Mouse (Mus musculus) forebrain, embryonic 16.5 days (tissue): ENCODE data around the gene Ccdc73. TPM values are rescaled to one million over a fixed set of nuclear protein-coding genes. Genes with fewer than 3 reads are reported as not detected.
"Not testable (repeated sequence)": the region's sequence is repeated elsewhere in the genome, so short reads cannot be mapped to it uniquely, and the experiment has no call there.

Experiments
- ATAC-seq: fragments of 200-750 bp; cut with Nextera tagmentation; 2 replicates; pipeline ENCODE4 v1.8.0; 2017; ENCODE audit warnings: mild to moderate bottlenecking, moderate library complexity
- H3K27ac ChIP-seq: fragments of 300-500 bp; sonication (generic); 2 replicates; pipeline ENCODE4 v1.5.1; 2014; ENCODE audit warnings: low read length, control low read depth
- H3K27me3 ChIP-seq: fragments of 300-500 bp; sonication (generic); replicated peaks from 2 replicates; pipeline ENCODE4 v1.6.1; 2014; ENCODE audit warnings: low read length; ENCODE audit not compliant: control insufficient read depth, insufficient read depth
- H3K36me3 ChIP-seq: fragments of 300-500 bp; sonication (generic); 2 replicates; pipeline ENCODE4 v1.6.1; 2014; ENCODE audit not compliant: control insufficient read depth, insufficient read depth
- H3K4me1 ChIP-seq: fragments of 300-500 bp; sonication (generic); replicated peaks from 2 replicates; pipeline ENCODE4 v1.6.1; 2014; ENCODE audit warnings: low read length; ENCODE audit not compliant: control insufficient read depth, insufficient read depth
- H3K4me2 ChIP-seq: fragments of 300-500 bp; sonication (generic); 2 replicates; pipeline ENCODE4 v1.6.1; 2014; ENCODE audit warnings: mild to moderate bottlenecking, low read length, control low read depth
- H3K4me3 ChIP-seq: fragments of 300-500 bp; sonication (generic); replicated peaks from 2 replicates; pipeline ENCODE4 v1.5.1; 2014; ENCODE audit warnings: mild to moderate bottlenecking, low read length, control low read depth
- H3K9ac ChIP-seq: fragments of 300-500 bp; sonication (generic); replicated peaks from 2 replicates; pipeline ENCODE4 v1.6.1; 2014; ENCODE audit warnings: low read depth, low read length, control low read depth
- H3K9me3 ChIP-seq: fragments of 300-500 bp; sonication (generic); 2 replicates; pipeline ENCODE4 v1.6.1; 2016; ENCODE audit warnings: low read length; ENCODE audit not compliant: control insufficient read depth
- WGBS: fragments of 180-500 bp; shearing (Covaris S2); extraction: QIAGEN DNeasy Blood & Tissue Kit; methylation state at CpG from one replicate; pipeline ENCODE4 v1.1.7; 2014; 5-methylcytosine and 5-hydroxymethylcytosine counted together
- polyA plus RNA-seq: library from polyadenylated mRNA; unstranded; fragments of >200 nt; fragmentation: Nextera tagmentation; extraction: Ambion mirVana; gene quantifications from 2 replicates; pipeline ENCODE4 v1.2.1, GENCODE M21; 2015

The Ccdc73 gene
- polyA plus RNA-seq, 1 experiment from 2014 or later, result 5.3 TPM

DNA sequence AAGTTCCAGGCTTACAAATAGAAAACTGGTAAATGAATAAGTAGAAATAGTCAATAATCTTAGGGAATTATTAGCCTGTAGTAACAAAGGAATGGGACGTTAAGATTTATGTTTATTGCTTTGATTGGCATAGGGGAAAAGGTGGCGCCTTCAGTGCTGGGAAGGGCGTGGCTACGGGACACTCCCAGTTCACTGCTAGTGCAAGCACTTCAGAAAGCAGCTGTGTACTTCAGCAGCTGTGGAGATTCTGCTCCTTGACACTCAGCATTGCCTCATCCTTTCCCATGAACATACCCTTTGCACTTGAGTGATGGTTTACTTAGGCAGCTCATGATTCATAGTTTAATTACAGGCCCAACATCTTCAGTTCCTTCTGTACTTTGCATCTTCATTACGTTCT, 8.5 kb upstream of the Ccdc73 start:
- ATAC-seq, result no peak
- no peak overlapping the region for H3K9ac ChIP-seq
- WGBS, result 89% methylated on average over 5 of the region's 5 CpGs

DNA sequence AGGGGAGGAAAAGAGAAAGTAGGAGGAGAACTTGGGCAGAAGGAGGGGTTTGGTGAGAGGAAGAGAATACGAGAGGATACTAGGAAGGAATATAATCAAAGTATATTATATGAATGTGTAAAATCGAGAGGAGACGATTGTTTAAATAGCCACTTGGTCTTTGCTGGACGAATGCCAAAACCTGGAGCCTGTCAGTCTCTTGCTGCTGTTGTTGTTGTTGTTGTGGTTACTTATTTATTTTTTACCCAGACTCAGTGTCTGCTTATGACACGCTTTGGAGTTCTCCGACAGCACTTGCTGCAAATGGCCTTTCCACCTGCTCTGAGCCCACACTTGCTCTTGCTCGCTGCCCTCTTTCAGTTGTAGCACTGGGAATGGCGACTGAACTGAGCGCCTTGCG, 7.2 kb upstream of the Ccdc73 start:
- Histone ChIP-seq H3K9me3 (no peaks in the 10 kb centered on the region), H3K4me2 (no peak overlapping the region), H3K27ac (no peak overlapping the region), H3K27me3 (no peaks in the 10 kb centered on the region), H3K36me3 (no peaks in the 10 kb centered on the region), H3K4me1 (no peaks in the 10 kb centered on the region), H3K4me3 (no peak overlapping the region), H3K9ac (no peak overlapping the region)
- WGBS, result 77% methylated on average over 10 of the region's 10 CpGs
- no peak for ATAC-seq

More for the DNA sequence above, 8.5 kb upstream of the Ccdc73 start:
- Histone ChIP-seq H3K36me3 (no peaks in the 10 kb centered on the region), H3K9me3 (no peaks in the 10 kb centered on the region), H3K4me1 (no peaks in the 10 kb centered on the region), H3K27me3 (no peaks in the 10 kb centered on the region), H3K4me3 (no peak overlapping the region), H3K4me2 (no peak overlapping the region), H3K27ac (no peak overlapping the region)

DNA sequence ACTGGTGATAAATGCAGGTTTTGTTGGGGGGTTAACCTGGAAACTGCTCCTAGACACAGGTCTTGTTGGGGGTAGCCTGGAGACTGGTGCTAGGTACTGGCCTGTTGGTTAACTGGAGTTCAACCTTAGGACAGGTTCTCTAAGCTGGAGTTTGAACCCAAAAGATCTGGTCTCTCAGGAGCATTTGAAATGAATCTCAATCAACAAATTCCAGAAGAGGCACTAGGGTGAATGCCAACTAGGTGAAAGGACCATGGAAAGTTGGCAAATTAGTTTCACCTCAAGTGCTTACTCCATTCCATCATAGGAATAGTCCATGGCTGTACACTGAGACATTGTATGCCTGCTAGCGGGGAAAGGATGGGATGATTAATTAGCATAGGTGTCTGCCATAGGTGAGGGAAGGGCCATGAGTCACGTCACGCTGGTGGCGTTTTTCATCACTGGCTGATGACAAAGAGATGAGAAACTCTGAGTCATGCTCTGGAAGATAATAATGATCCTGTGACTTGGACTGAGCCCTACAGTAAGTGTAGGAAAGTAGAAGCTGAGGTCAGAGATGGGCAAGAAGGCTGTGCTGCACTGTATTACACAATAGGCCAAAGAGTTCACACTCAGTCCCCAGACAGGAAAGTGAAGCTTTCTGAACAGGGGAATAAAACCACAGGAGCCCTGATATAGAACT, 3.3 kb upstream of the Ccdc73 start:
- ATAC-seq, result no peak
- Histone ChIP-seq H3K9ac (no peak overlapping the region), H3K4me1 (no peaks in the 10 kb centered on the region), H3K9me3 (no peaks in the 10 kb centered on the region), H3K27me3 (no peaks in the 10 kb centered on the region), H3K4me2 (no peak overlapping the region), H3K27ac (no peak overlapping the region), H3K4me3 (no peak overlapping the region), H3K36me3 (no peaks in the 10 kb centered on the region)
- 95% methylated on average over 4 of the region's 4 CpGs for WGBS

DNA sequence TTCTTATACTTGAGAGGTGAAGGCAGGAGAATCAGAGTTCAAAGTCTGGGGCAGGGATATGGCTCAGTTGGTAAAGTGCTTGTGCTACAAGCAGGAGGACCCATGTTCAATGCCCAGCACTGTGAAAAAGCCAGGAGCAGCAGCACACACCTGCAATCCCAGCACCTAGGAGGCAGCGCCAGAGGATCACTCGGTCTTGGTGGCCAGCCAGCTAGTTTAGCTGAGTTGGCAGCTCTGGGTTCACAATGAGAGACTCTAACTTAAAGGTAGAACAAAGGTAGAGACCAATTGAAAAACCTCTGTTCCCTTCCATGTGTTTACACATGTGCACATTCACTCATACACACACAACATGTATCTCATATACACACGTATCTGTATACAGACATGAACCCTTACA, 1.5 kb downstream of the Ccdc73 start:
- Histone ChIP-seq H3K27ac (no peak overlapping the region), H3K27me3 (no peaks in the 10 kb centered on the region), H3K4me1 (no peaks in the 10 kb centered on the region), H3K9me3 (no peaks in the 10 kb centered on the region), H3K4me2 (no peak overlapping the region), H3K36me3 (no peaks in the 10 kb centered on the region), H3K9ac (no peak overlapping the region), H3K4me3 (no peak overlapping the region)
- 83% methylated on average over 3 of the region's 3 CpGs for WGBS
- no peak for ATAC-seq

DNA sequence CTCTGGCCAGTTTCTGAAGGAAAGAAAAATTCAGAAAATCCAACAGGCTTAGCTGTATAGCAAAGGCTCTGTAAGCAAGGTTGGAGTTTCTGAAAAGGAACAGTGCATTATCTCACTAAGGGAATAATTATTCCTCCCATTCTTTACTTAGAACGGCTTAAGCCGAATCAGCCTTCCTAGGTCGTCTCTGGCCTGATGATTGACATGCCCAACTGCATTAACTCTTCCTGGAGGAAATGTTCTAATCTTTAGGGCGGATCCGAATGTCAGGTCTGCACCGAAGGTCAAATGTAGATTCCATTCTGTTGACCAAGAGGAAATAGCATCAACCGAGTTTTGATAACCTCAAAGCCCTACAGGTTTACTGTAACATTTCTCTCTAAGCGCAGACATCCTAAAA, 11.2 kb downstream of the Ccdc73 start:
- H3K4me2 ChIP-seq, result no peak overlapping the region
- H3K27ac ChIP-seq, result no peak overlapping the region
- H3K4me3 ChIP-seq, result no peak overlapping the region
- WGBS, result 84% methylated on average over 8 of the region's 8 CpGs
- H3K27me3 ChIP-seq, result no peaks in the 10 kb centered on the region
- ATAC-seq, result no peak
- no peak overlapping the region for H3K9ac ChIP-seq
- no peaks in the 10 kb centered on the region for H3K9me3 ChIP-seq
- H3K4me1 ChIP-seq, result no peaks in the 10 kb centered on the region
- H3K36me3 ChIP-seq, result no peaks in the 10 kb centered on the region

DNA sequence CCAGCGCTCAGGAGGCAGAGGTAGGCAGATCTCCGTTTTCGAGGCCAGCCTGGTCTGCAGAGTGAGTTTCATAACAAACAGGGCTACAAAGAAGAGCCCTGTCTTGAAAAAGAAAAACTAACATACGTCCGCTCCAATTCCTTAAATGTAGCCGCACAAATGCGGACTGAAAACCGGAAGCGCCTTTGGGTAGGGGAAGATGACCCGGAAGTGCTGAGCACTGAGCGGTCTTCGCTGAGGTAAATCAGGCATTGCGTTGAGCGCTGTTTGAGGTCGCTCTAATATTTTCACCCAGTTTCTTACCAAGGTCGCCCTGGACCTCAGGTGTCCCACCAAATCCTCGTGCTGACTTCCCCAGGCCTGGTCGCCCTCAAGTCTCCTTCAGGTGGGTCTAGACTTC, 18.5 kb downstream of the Ccdc73 start:
- ATAC-seq, result no peak
- WGBS, result 91% methylated on average over 18 of the region's 18 CpGs

DNA sequence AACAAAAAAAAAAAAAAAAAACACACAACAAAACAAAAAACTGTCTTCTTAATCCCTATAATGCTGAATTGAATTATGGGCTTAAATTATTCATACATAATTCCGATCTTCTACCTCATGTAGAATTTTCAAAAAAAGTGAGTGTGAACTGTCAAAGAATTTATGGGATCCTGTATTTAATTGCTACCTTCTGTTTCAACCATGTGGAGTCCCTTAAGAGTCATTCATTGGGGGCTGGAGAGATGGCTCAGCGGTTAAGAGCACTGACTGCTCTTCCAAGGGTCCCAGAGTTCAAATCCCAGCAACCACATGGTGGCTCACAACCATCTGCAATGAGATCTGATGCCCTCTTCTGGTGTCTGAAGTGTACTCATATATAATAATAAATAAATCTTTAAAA, 19.7 kb downstream of the Ccdc73 start:
- H3K9me3 ChIP-seq, H3K27me3 ChIP-seq, H3K36me3 ChIP-seq, H3K4me1 ChIP-seq, H3K9ac ChIP-seq, H3K4me3 ChIP-seq, ATAC-seq, H3K27ac ChIP-seq, H3K4me2 ChIP-seq: not testable (repeated sequence)
- 70% methylated on average over 2 of the region's 2 CpGs for WGBS

More for the DNA sequence above, 18.5 kb downstream of the Ccdc73 start:
- no peak overlapping the region for H3K9ac ChIP-seq
- no peak overlapping the region for H3K4me3 ChIP-seq
- no peaks in the 10 kb centered on the region for H3K4me1 ChIP-seq
- no peak overlapping the region for H3K27ac ChIP-seq
- H3K4me2 ChIP-seq, result no peak overlapping the region
- no peaks in the 10 kb centered on the region for H3K27me3 ChIP-seq
- H3K9me3 ChIP-seq, result no peaks in the 10 kb centered on the region
- H3K36me3 ChIP-seq, result no peaks in the 10 kb centered on the region

DNA sequence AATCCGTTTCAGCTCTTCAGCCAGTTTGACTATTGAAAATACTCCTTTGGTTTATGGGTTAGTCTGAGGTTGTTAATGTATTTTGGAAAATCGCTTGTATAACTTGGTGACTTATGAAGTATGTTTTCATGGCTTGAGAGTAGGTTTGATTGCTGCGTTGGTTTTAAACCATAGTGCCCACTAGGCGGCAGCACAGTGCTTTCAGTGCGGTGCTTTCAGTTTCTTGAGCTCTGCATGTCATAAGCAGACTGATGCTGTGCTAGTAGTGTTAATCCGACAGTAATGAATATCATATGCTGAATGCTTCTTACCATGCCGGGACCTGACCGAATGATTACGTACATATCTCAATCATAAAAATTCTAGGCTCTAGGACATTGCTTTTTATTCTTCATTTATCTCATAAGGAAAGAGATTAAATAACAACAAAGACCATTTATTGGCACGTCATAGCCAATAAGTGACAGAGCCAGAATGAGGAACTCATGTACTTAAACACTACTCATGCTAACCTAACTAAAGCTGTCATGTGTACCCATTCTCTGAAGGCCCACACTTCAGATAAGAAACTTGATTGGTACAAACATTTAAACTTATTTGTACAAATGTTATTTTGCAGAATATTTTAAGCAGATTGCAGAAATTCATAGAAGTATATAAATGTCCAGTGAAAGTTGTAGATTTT, 20.4 kb downstream of the Ccdc73 start:
- Histone ChIP-seq H3K4me2 (no peak overlapping the region), H3K27me3 (no peaks in the 10 kb centered on the region), H3K36me3 (no peaks in the 10 kb centered on the region), H3K9ac (no peak overlapping the region), H3K9me3 (no peaks in the 10 kb centered on the region), H3K4me1 (no peaks in the 10 kb centered on the region), H3K27ac (no peak overlapping the region), H3K4me3 (no peak overlapping the region)
- 23% methylated on average over 10 of the region's 10 CpGs for WGBS
- peak; percentile 84 for ATAC-seq

DNA sequence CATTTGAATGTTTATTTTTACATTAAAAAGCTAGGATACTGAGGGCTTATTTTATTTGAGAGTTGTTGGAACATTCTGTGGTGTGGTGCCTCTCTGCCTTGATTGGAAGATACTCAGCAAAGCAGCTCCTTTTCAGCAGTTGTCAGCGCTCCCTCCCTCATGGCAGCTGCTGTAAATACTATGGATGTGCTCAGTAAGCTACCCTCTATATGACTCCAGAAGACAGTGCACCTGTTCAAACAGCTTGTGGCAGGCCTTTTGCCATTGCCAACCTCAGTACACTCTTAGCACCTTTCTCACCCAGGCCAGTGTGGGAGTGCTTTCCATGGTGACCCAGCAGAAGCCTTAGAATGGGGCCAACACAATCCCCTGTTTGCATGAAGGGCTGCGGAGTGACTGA, 32.4 kb downstream of the Ccdc73 start:
- Histone ChIP-seq H3K4me3 (no peak overlapping the region), H3K27ac (no peak overlapping the region), H3K9ac (no peak overlapping the region), H3K36me3 (no peaks in the 10 kb centered on the region), H3K4me2 (no peak overlapping the region), H3K4me1 (no peaks in the 10 kb centered on the region), H3K27me3 (no peaks in the 10 kb centered on the region), H3K9me3 (no peaks in the 10 kb centered on the region)
- WGBS, result 90% methylated on average over 2 of the region's 2 CpGs
- no peak for ATAC-seq
